Mouse (Mus musculus): Measurements from ENCODE around the gene Pctp.

Pctp gene

DNA sequence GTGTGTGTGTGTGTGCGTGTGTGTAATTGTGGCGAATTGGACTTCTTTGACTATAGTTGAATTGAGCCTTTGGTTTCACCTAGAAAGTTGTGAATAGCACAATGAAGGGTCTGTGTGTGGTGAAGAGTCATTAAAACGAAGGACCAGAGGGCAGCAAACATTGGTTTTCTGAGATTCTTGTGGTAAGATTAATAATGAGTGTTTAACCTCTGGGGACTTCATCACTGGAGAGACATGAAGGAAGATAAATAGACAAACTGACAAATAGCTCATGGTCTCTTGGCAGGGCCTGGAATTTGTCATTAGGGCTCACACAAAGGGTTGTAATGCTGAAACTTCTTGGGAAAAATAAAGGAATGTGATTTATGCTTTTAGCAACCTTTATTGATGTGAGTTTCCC lies 31.4 kb downstream of the Pctp start:
- DNase-seq, result no peak

DNA sequence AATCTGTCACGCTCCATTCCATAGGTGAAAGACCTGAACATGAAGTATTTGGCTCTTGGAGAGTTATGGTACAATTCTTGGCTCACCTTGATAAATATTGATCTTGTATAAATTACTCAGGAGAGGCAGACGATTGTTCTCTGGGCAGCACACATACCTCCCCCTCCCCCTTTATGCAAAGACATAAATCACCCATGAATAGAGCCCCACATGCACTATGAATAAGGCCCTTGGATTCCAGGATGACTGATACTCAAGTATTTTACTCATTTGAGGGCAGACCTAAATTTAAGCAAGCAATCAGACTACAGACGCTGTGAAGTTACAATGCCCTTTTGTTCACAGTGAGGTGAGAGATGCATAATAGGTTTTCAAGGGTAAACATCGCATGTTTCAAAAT lies 32.0 kb downstream of the Pctp start:
- DNase-seq, result no peak

DNA sequence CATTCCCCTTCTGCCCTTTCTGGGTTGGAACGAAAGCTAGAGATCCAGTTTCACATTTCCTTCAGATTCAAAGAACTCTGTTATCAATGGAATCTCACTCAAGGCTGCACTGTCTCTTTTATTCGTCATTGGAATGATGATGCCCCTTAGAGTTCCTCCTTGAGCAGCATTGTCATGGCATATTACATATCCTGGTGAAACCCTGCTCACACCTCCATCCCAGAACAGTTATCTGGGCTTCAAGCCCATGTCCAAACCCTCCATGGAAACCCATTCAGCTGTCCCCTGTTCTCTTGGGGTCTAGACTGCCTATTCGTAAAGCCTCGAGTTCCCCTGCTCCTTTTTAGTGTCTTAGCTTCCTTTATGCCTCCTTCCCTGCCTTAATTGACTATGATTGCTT lies 33.6 kb downstream of the Pctp start:
- DNase-seq, result no peak

DNA sequence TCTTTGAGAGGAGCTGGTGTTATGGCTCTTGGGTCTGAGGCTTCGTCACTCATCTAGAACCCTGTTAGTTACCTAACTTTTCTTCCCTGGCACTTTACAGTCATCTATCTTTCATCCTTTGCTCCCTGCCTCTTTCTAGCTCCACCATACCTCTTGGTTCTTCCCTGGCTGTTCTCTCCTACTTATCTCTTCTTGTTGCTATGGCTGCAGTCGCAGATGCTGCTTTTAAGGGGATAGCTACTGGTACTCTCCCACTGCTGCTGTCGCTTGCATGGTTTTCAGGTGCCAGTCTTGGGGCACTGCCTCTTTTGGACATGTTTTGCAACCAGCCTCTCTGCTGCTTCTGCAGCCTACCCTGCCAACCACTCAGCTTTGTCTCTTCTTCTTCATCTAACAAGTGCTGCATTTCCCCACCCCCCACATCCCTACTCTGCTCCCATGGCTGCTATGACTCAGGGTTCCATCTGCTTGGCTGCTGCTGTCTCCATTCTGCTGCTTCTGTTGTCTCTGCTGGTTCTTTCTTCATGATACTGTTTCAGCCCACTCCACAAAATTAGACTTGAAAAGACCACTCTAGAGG lies 51.9 kb downstream of the Pctp start:
- no peak for DNase-seq

DNA sequence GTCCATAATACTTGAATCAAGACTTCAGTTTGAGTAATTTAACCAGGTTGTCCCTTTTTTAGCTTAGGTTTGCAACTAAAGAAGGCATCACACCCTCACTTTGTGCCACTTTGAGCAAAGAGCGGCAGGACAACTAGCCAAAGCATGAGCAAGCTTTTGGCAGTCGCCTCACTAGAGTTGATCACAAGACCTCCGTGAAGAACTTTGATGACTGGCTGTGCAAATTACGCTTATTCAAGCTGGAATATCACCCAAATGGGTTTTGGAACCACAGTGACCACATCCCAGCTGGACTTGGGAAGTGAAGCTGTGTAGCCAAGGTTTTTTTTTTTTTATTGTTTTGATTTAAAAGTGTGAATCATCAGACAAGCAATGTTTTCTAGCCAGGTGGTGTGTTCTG lies 54.9 kb downstream of the Pctp start:
- DNase-seq, result no peak

DNA sequence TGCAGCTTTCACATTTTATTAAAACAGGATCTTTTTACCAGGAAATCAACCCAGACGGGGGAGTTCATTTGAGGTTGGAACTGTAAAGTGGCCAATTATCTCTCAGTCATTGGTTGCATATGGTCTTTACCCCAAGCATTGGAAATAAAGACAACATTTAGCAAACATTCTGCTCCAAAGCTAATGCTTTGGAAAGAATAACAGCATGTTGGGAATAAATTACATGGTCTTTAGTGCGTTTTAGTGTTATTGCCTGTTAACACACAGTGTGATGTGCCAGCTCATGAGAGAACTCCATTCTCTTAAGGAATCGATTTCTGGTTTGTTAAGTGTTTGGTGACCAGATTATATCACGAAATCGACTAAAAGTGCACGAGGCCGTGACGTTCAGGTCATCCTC lies 57.5 kb downstream of the Pctp start:
- DNase-seq, result no peak

DNA sequence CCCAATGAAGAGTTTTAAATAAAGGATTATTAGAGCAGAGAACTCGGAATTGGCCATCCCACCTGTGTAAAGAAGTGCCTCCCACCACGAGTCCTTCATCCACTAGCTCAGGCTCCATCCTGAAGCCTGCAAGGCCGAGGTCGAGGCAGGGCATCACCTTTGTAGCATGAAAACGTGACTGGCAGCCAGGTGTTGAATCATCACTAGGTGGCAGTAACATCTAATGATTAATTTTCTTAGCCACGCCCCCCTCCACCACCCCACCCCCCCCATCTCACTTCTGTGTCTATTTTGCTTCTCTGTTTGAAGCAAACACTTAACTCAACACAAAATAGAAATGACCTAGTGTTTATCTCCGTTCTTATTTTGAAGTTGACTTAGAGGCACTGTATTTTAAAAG lies 65.5 kb downstream of the Pctp start:
- no peak for DNase-seq

Measured in thymus, postnatal 14 days (tissue).